Mouse (Mus musculus) spleen, adult 2 months (tissue): ENCODE measurements at regions not wholly inside any gene's neighbourhood (a gene's known extent, or its start where the extent isn't known, plus 50 kb on each side); places are given as distances from the start of the nearest gene placed in this dataset.
"Not testable (repeated sequence)": the region's sequence is repeated elsewhere in the genome, so short reads cannot be mapped to it uniquely, and the experiment has no call there.

Experiments
- CTCF ChIP-seq: fragments of 200-500 bp; IDR thresholded peaks from 2 replicates; pipeline ENCODE4 v1.5.1; 2011; ENCODE audit warnings: mild to moderate bottlenecking, inconsistent platforms; ENCODE audit not compliant: insufficient read depth, insufficient read length, insufficient replicate concordance; ENCODE audit errors: extremely low read depth
- POLR2A ChIP-seq: fragments of 200-500 bp; IDR thresholded peaks from 2 replicates; pipeline ENCODE4 v1.6.1; 2011; ENCODE audit warnings: low read depth, low read length, inconsistent platforms

GRCm38 (mm10) chr15:25200249-25200648 is 213.3 kb downstream of the Basp1 start:
- TF ChIP-seq CTCF, POLR2A: not testable (repeated sequence)
